Mouse (Mus musculus) liver, embryonic 15.5 days (tissue): ENCODE measurements around the gene Foxo1. TPM values are rescaled to one million over a fixed set of nuclear protein-coding genes. Genes with fewer than 3 reads are reported as not detected.

ENCODE experiments used
- ATAC-seq: fragments of 200-750 bp; cut with Nextera tagmentation; 2 replicates; pipeline ENCODE4 v1.8.0; 2017; ENCODE audit warnings: moderate number of reproducible peaks, mild to moderate bottlenecking, moderate library complexity; ENCODE audit not compliant: insufficient read depth
- H3K27ac ChIP-seq: fragments of 300-500 bp; sonication (generic); replicated peaks from 2 replicates; pipeline ENCODE4 v1.5.1; 2015; ENCODE audit warnings: mild to moderate bottlenecking, inconsistent platforms
- H3K27me3 ChIP-seq: fragments of 300-500 bp; sonication (generic); 2 replicates; pipeline ENCODE4 v1.6.1; 2015; ENCODE audit warnings: mild to moderate bottlenecking, inconsistent platforms
- H3K36me3 ChIP-seq: fragments of 300-500 bp; sonication (generic); replicated peaks from 2 replicates; pipeline ENCODE4 v1.6.1; 2015; ENCODE audit warnings: moderate library complexity, mild to moderate bottlenecking, inconsistent platforms
- H3K4me1 ChIP-seq: fragments of 300-500 bp; sonication (generic); replicated peaks from 2 replicates; pipeline ENCODE4 v1.6.1; 2015; ENCODE audit warnings: inconsistent platforms
- H3K4me2 ChIP-seq: fragments of 300-500 bp; sonication (generic); 2 replicates; pipeline ENCODE4 v1.6.1; 2015; ENCODE audit warnings: moderate library complexity, mild to moderate bottlenecking, inconsistent platforms
- H3K4me3 ChIP-seq: fragments of 300-500 bp; sonication (generic); replicated peaks from 2 replicates; pipeline ENCODE4 v1.5.1; 2015; ENCODE audit warnings: mild to moderate bottlenecking, inconsistent platforms
- H3K9ac ChIP-seq: fragments of 300-500 bp; sonication (generic); 2 replicates; pipeline ENCODE4 v1.6.1; 2015; ENCODE audit warnings: moderate library complexity, mild to moderate bottlenecking, inconsistent platforms
- H3K9me3 ChIP-seq: fragments of 300-500 bp; sonication (generic); replicated peaks from 2 replicates; pipeline ENCODE4 v1.6.1; 2016; ENCODE audit warnings: inconsistent platforms
- WGBS: fragments of 180-500 bp; shearing (Covaris S2); methylation state at CpG from one replicate; pipeline ENCODE4 v1.1.7; 2015; ENCODE audit warnings: mixed read lengths; ENCODE audit not compliant: insufficient replicate concordance; 5-methylcytosine and 5-hydroxymethylcytosine counted together
- polyA plus RNA-seq: library from polyadenylated mRNA; unstranded; fragments of >200 nt; fragmentation: Nextera tagmentation; extraction: Ambion mirVana; gene quantifications from 2 replicates; pipeline ENCODE4 v1.2.1, GENCODE M21; 2015

The Foxo1 gene
- polyA plus RNA-seq, 1 experiment from 2014 or later, result 1.7 TPM

GRCm38 (mm10) chr3:52369881-52370428, 101.8 kb downstream of the Foxo1 start:
- 40% methylated on average over 7 of the region's 7 CpGs for WGBS
- no peak overlapping the region for H3K4me2 ChIP-seq

GRCm38 (mm10) chr3:52376974-52377373, 108.8 kb downstream of the Foxo1 start:
- WGBS, result 64% methylated on average over 5 of the region's 5 CpGs
- Histone ChIP-seq H3K36me3 (no peaks in the 10 kb centered on the region), H3K9me3 (no peaks in the 10 kb centered on the region), H3K27ac (no peak overlapping the region), H3K4me3 (no peak overlapping the region), H3K4me2 (no peak overlapping the region), H3K27me3 (no peaks in the 10 kb centered on the region), H3K9ac (no peak overlapping the region), H3K4me1 (no peaks in the 10 kb centered on the region)
- ATAC-seq, result no peak

More at GRCm38 (mm10) chr3:52369881-52370428, 101.8 kb downstream of the Foxo1 start:
- no peak for ATAC-seq
- Histone ChIP-seq H3K27ac (no peak overlapping the region), H3K4me1 (no peaks in the 10 kb centered on the region), H3K4me3 (no peak overlapping the region), H3K27me3 (no peaks in the 10 kb centered on the region), H3K36me3 (no peaks in the 10 kb centered on the region), H3K9ac (no peak overlapping the region), H3K9me3 (no peaks in the 10 kb centered on the region)

- 62% methylated on average over 7 of the region's 7 CpGs for WGBS
- H3K9me3 ChIP-seq, result no peaks in the 10 kb centered on the region
- no peak overlapping the region for H3K9ac ChIP-seq
- H3K4me1 ChIP-seq, result no peaks in the 10 kb centered on the region
- H3K4me2 ChIP-seq, result no peak overlapping the region
- ATAC-seq, result no peak
- H3K27ac ChIP-seq, result no peak overlapping the region
- H3K27me3 ChIP-seq, result no peaks in the 10 kb centered on the region
- no peak overlapping the region for H3K4me3 ChIP-seq
- H3K36me3 ChIP-seq, result no peaks in the 10 kb centered on the region
Observed at GRCm38 (mm10) chr3:52383351-52383750, 115.2 kb downstream of the Foxo1 start.

GRCm38 (mm10) chr3:52386343-52386742, 118.2 kb downstream of the Foxo1 start:
- 48% methylated on average over 8 of the region's 8 CpGs for WGBS
- no peaks in the 10 kb centered on the region for H3K9me3 ChIP-seq
- ATAC-seq, result no peak
- no peaks in the 10 kb centered on the region for H3K27me3 ChIP-seq
- H3K9ac ChIP-seq, result no peak overlapping the region
- no peak overlapping the region for H3K27ac ChIP-seq
- no peaks in the 10 kb centered on the region for H3K4me1 ChIP-seq
- H3K36me3 ChIP-seq, result no peaks in the 10 kb centered on the region
- no peak overlapping the region for H3K4me2 ChIP-seq
- no peak overlapping the region for H3K4me3 ChIP-seq

GRCm38 (mm10) chr3:52390321-52390720, 122.2 kb downstream of the Foxo1 start:
- Histone ChIP-seq H3K4me1 (no peaks in the 10 kb centered on the region), H3K4me2 (no peak overlapping the region), H3K9me3 (no peaks in the 10 kb centered on the region), H3K4me3 (no peak overlapping the region), H3K27ac (no peak overlapping the region), H3K36me3 (no peaks in the 10 kb centered on the region), H3K27me3 (no peaks in the 10 kb centered on the region), H3K9ac (no peak overlapping the region)
- WGBS, result 44% methylated on average over 7 of the region's 7 CpGs
- ATAC-seq, result no peak

- 35% methylated on average over 17 of the region's 17 CpGs for WGBS
- Histone ChIP-seq H3K9ac (no peak overlapping the region), H3K9me3 (no peaks in the 10 kb centered on the region), H3K4me2 (no peak overlapping the region), H3K4me3 (no peak overlapping the region), H3K27me3 (no peaks in the 10 kb centered on the region), H3K27ac (no peak overlapping the region), H3K36me3 (no peaks in the 10 kb centered on the region), H3K4me1 (no peaks in the 10 kb centered on the region)
- ATAC-seq, result no peak
Observed at GRCm38 (mm10) chr3:52390766-52391665, 122.9 kb downstream of the Foxo1 start.

- Histone ChIP-seq H3K9ac (no peak overlapping the region), H3K27ac (no peak overlapping the region), H3K36me3 (no peaks in the 10 kb centered on the region), H3K4me2 (no peak overlapping the region), H3K4me1 (0 out of 2 replicates have a peak, but pooled peaks cover under 1% of the 10 kb centered on the region), H3K27me3 (no peaks in the 10 kb centered on the region), H3K9me3 (no peaks in the 10 kb centered on the region), H3K4me3 (no peak overlapping the region)
- whole genome bisulfite sequencing, result 64% methylated on average over 6 of the region's 6 CpGs
- no peak for ATAC-seq
Observed at GRCm38 (mm10) chr3:52391897-52392296, 123.8 kb downstream of the Foxo1 start.

GRCm38 (mm10) chr3:52392521-52392920, 124.4 kb downstream of the Foxo1 start:
- no peaks in the 10 kb centered on the region for H3K36me3 ChIP-seq
- ATAC-seq, result no peak
- 33% methylated on average over 2 of the region's 2 CpGs for WGBS

GRCm38 (mm10) chr3:52393171-52393570, 125.0 kb downstream of the Foxo1 start:
- Histone ChIP-seq H3K27ac (no peak overlapping the region), H3K9me3 (no peaks in the 10 kb centered on the region), H3K4me3 (no peak overlapping the region), H3K9ac (no peak overlapping the region), H3K4me1 (peaks cover 11% of the 10 kb centered on the region; the same call in 1 of the 2 replicates), H3K36me3 (no peaks in the 10 kb centered on the region), H3K4me2 (no peak overlapping the region), H3K27me3 (no peaks in the 10 kb centered on the region)
- 52% methylated on average over 10 of the region's 10 CpGs for WGBS
- ATAC-seq, result no peak

More at GRCm38 (mm10) chr3:52392521-52392920, 124.4 kb downstream of the Foxo1 start:
- no peak overlapping the region for H3K4me3 ChIP-seq
- no peaks in the 10 kb centered on the region for H3K9me3 ChIP-seq
- H3K9ac ChIP-seq, result no peak overlapping the region
- no peaks in the 10 kb centered on the region for H3K27me3 ChIP-seq
- peaks cover 5% of the 10 kb centered on the region; the same call in 1 of the 2 replicates for H3K4me1 ChIP-seq
- H3K4me2 ChIP-seq, result no peak overlapping the region
- H3K27ac ChIP-seq, result no peak overlapping the region

- Histone ChIP-seq H3K4me3 (no peak overlapping the region), H3K27me3 (peaks cover 5% of the 10 kb centered on the region), H3K4me1 (peaks cover 11% of the 10 kb centered on the region; the same call in 1 of the 2 replicates), H3K9ac (no peak overlapping the region), H3K36me3 (no peaks in the 10 kb centered on the region), H3K27ac (no peak overlapping the region), H3K4me2 (no peak overlapping the region), H3K9me3 (no peaks in the 10 kb centered on the region)
- WGBS, result 65% methylated on average over 13 of the region's 13 CpGs
- no peak for ATAC-seq
Observed at GRCm38 (mm10) chr3:52396121-52396731, 128.1 kb downstream of the Foxo1 start.
